Mouse (Mus musculus) lung, postnatal 0 days (tissue): ENCODE data around the gene Zmynd10. TPM values are rescaled to one million over a fixed set of nuclear protein-coding genes. Genes with fewer than 3 reads are reported as not detected.
A peak's percentile ranks its signal among the peaks of the same experiment; 100 is the strongest.
"Not testable (repeated sequence)": the region's sequence is repeated elsewhere in the genome, so short reads cannot be mapped to it uniquely, and the experiment has no call there.

Source experiments
- ATAC-seq: fragments of 200-750 bp; cut with Nextera tagmentation; 2 replicates; pipeline ENCODE4 v1.8.0; 2017; ENCODE audit warnings: moderate library complexity
- DNase-seq: peaks from one replicate; pipeline ENCODE4 v3.0.0-alpha.2; 2016; ENCODE audit warnings: low spot score
- H3K27ac ChIP-seq: fragments of 300-500 bp; sonication (generic); 2 replicates; pipeline ENCODE4 v1.5.1; 2014; ENCODE audit warnings: antibody characterized with exemption, mild to moderate bottlenecking, low read length, mixed read lengths
- H3K27me3 ChIP-seq: fragments of 300-500 bp; sonication (generic); replicated peaks from 2 replicates; pipeline ENCODE4 v1.6.1; 2014; ENCODE audit warnings: low read length, mixed read lengths; ENCODE audit not compliant: insufficient read depth
- H3K36me3 ChIP-seq: fragments of 300-500 bp; sonication (generic); 2 replicates; pipeline ENCODE4 v1.6.1; 2014; ENCODE audit warnings: low read length, mixed read lengths; ENCODE audit not compliant: insufficient read depth
- H3K4me1 ChIP-seq: fragments of 300-500 bp; sonication (generic); 2 replicates; pipeline ENCODE4 v1.6.1; 2014; ENCODE audit warnings: antibody characterized with exemption, low read depth, low read length, mixed read lengths; ENCODE audit not compliant: insufficient read depth
- H3K4me2 ChIP-seq: fragments of 300-500 bp; sonication (generic); replicated peaks from 2 replicates; pipeline ENCODE4 v1.6.1; 2014; ENCODE audit warnings: low read depth, mild to moderate bottlenecking, low read length, moderate library complexity, mixed read lengths
- H3K4me3 ChIP-seq: fragments of 300-500 bp; sonication (generic); 2 replicates; pipeline ENCODE4 v1.5.1; 2014; ENCODE audit warnings: low read depth, low read length
- H3K9ac ChIP-seq: fragments of 300-500 bp; sonication (generic); replicated peaks from 2 replicates; pipeline ENCODE4 v1.6.1; 2014; ENCODE audit warnings: low read depth, mild to moderate bottlenecking
- H3K9me3 ChIP-seq: fragments of 300-500 bp; sonication (generic); 2 replicates; pipeline ENCODE4 v1.6.1; 2016; ENCODE audit warnings: low read length, mixed read lengths
- CTCF ChIP-seq: IDR thresholded peaks from 2 replicates; pipeline ENCODE4 v1.5.1; 2016; ENCODE audit warnings: antibody characterized with exemption, mild to moderate bottlenecking
- EP300 ChIP-seq: IDR thresholded peaks from 2 replicates; pipeline ENCODE4 v1.6.1; 2016; ENCODE audit warnings: antibody characterized with exemption, mild to moderate bottlenecking, control low read depth
- WGBS: fragments of 180-500 bp; shearing (Covaris S2); extraction: QIAGEN DNeasy Blood & Tissue Kit; methylation state at CpG from one replicate; pipeline ENCODE4 v1.1.7; 2014; 5-methylcytosine and 5-hydroxymethylcytosine counted together
- polyA plus RNA-seq: library from polyadenylated mRNA; unstranded; fragments of >200 nt; fragmentation: Nextera tagmentation; extraction: Ambion mirVana; gene quantifications from 2 replicates; pipeline ENCODE4 v1.2.1, GENCODE M21; 2015

Gene Zmynd10
- polyA plus RNA-seq, 1 experiment from 2014 or later, result 9.1 TPM

DNA sequence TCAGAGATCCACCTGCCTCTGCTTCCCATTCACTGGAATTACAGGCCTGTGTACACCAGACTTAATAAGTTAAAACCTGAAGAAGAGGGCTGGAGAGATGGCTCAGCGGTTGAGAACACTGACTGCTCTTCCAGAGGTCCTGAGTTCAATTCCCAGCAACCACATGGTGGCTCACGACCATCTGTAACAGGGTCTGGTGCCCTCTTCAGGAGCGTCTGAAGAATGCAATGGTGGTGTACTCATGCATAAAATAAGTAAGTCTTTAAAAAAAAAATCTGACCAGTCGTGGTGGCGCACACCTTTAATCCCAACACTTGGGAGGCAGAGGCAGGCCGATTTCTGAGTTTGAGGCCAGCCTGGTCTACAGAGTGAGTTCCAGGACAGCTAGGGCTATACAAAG lies 26.7 kb downstream of the Zmynd10 start:
- H3K9me3 ChIP-seq, H3K9ac ChIP-seq, DNase-seq, H3K4me3 ChIP-seq, ATAC-seq, H3K27ac ChIP-seq, H3K4me2 ChIP-seq, H3K36me3 ChIP-seq, H3K27me3 ChIP-seq: not testable (repeated sequence)
- peaks cover 12% of the 10 kb centered on the region; the same call in 1 of the 2 replicates for H3K4me1 ChIP-seq
- WGBS, result 79% methylated on average over 6 of the region's 6 CpGs
- TF ChIP-seq CTCF, result peak; percentile 25; the same call in 1 of the 2 replicates

DNA sequence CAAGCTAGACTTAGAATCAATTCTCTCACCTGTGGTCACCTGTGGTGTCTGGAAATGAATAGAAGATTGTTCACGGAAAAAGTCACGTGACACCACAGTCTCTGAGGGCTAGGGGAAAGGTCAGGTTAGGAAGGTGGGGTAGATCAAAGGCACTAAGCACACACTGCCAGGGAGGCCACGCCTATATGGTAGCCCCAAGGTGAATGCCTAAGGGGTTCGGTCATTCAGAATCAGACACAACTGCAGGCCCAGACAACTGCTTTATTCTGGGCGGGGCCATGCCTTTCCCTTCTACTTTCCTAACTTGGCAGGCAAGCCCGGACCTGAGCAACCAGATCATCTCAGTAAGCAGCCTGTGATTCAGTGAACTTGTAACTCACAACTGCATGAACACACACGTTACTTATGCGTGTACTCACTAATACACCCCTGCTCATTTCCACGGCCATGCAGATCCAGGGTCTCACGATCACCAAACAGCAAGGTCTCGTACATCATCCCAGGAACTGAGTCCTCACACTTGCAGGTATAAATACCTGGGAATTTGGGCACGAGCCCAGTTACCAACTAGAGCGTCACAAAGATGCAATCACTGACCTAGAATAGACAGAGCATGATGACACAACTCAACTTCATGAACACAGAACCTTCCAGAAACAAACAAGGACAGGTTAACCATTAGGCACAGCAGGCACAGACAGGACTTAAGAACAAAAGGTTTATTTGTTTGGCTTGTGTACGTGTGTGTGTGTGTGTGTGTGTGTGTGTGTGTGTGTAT lies 28.7 kb downstream of the Zmynd10 start:
- Histone ChIP-seq H3K27ac (peak overlapping the region; percentile 38), H3K36me3 (peaks cover 8% of the 10 kb centered on the region; the same call in 1 of the 2 replicates), H3K4me1 (peaks cover 6% of the 10 kb centered on the region; the same call in 1 of the 2 replicates), H3K4me3 (no peak overlapping the region), H3K27me3 (no peaks in the 10 kb centered on the region), H3K9ac (no peak overlapping the region), H3K9me3 (no peaks in the 10 kb centered on the region), H3K4me2 (no peak overlapping the region)
- TF ChIP-seq EP300 (0 out of 2 replicates have a peak, but pooled peaks have one; percentile 20), CTCF (no peak)
- ATAC-seq (no peak), DNase-seq (peak; percentile 59)
- 58% methylated on average over 14 of the region's 14 CpGs for WGBS

DNA sequence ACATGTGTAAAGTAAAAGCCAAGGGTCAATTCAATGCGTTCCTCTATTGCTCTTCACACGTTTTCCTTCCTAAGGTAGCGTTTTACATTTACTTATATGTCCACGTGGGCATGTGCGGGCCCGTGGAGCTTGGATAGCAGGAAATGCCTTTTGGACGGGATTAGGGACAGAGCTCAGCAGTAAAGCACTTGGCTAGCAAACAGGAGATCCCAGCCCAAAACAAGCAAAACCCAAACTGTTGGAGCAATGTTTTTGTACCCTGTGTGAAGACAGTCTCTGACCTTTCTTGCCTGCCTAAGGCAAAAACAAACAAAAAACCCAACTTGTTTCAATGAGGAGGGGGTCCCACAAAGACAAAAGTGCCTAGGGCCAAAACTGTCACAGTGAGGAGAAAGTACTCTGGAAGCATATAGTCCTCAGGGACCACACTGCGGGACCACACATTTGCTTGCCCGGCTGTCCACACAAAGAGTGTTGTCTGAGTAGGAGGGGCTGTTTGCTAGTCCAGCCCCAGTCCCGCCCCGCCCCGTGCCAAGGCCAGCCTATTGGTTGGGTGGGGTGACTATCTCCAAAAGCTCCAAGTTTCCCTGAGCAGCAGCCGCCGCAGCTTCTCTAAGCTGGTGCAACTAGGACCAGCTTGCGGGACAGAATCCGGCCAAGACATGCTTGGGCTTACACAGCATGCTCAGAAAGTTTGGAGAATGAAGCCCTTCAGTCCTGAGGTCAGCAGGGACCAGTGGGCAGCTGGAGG lies 29.4 kb downstream of the Zmynd10 start, which contains the start of gene Hyal1:
Hyal1 (plus strand) TSS at position 571 of the 751 bp plus-strand sequence.
- H3K27me3 ChIP-seq, result no peaks in the 10 kb centered on the region
- H3K4me1 ChIP-seq, result peaks cover 6% of the 10 kb centered on the region; the same call in 1 of the 2 replicates
- no peaks in the 10 kb centered on the region for H3K9me3 ChIP-seq
- no peak within 1 kb of the TSS for H3K9ac ChIP-seq
- ATAC-seq, result peak; percentile 75
- 6% methylated on average over 16 of the region's 16 CpGs for WGBS
- peak; percentile 95 for DNase-seq
- H3K27ac ChIP-seq, result peak within 1 kb of the TSS; percentile 38
- H3K4me2 ChIP-seq, result peak within 1 kb of the TSS; percentile 50
- peaks cover 8% of the 10 kb centered on the region; the same call in 1 of the 2 replicates for H3K36me3 ChIP-seq
- no peak for TF ChIP-seq CTCF
- no peak for TF ChIP-seq EP300
- peak within 1 kb of the TSS; percentile 28 for H3K4me3 ChIP-seq

DNA sequence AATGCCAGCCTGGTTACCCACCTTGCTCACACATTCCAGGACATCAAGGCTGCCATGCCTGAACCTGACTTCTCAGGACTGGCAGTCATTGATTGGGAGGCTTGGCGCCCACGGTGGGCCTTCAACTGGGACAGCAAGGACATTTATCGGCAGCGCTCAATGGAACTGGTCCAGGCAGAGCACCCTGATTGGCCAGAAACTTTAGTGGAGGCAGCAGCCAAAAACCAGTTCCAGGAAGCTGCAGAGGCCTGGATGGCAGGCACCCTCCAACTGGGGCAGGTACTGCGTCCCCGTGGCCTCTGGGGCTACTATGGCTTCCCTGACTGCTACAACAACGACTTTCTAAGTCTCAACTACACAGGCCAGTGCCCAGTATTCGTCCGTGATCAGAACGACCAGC lies 30.8 kb downstream of the Zmynd10 start:
- H3K9ac ChIP-seq, result no peak overlapping the region
- no peaks in the 10 kb centered on the region for H3K36me3 ChIP-seq
- H3K9me3 ChIP-seq, result no peaks in the 10 kb centered on the region
- no peak overlapping the region for H3K4me3 ChIP-seq
- no peaks in the 10 kb centered on the region for H3K27me3 ChIP-seq
- no peak overlapping the region for H3K27ac ChIP-seq
- no peak overlapping the region for H3K4me2 ChIP-seq
- TF ChIP-seq CTCF (no peak), EP300 (no peak)
- H3K4me1 ChIP-seq, result peaks cover 6% of the 10 kb centered on the region
- WGBS, result 90% methylated on average over 10 of the region's 10 CpGs
- ATAC-seq (no peak), DNase-seq (no peak)

DNA sequence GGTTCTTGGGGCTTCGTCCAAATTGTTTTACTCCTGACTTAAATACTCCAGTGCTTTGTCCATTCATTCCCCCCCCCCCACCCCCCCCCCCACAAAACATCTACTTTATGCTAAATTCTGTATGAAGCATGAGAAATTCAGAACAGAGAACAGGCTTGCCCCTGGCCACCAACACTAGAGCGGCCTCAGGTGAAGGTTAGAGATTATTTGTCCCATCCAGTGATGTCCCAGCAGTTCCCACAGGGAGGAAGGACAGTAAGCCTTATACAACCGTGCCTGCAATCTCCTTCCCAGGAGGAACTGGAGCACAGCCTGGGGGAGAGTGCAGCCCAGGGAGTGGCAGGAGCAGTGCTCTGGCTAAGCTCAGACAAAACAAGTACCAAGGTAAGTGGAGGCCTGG lies 31.5 kb downstream of the Zmynd10 start, which contains the start of gene Naa80:
Naa80 (plus strand) TSS at position 301 of the 400 bp plus-strand sequence.
- 70% methylated on average over 3 of the region's 3 CpGs for WGBS
- Histone ChIP-seq H3K9ac (no peak within 1 kb of the TSS), H3K4me3 (no peak within 1 kb of the TSS), H3K36me3 (no peaks in the 10 kb centered on the region), H3K4me1 (peaks cover 6% of the 10 kb centered on the region), H3K9me3 (no peaks in the 10 kb centered on the region), H3K27me3 (no peaks in the 10 kb centered on the region), H3K4me2 (no peak within 1 kb of the TSS), H3K27ac (no peak within 1 kb of the TSS; the same call in 1 of the 2 replicates)
- DNase-seq (no peak), ATAC-seq (no peak)
- no peak for TF ChIP-seq CTCF
- no peak for TF ChIP-seq EP300
